Mouse (Mus musculus) stomach, postnatal 0 days (tissue): ENCODE results near the gene Chga. TPM values are rescaled to one million over a fixed set of nuclear protein-coding genes. Genes with fewer than 3 reads are reported as not detected.

Experiments
- ATAC-seq: fragments of 200-750 bp; cut with Nextera tagmentation; 2 replicates; pipeline ENCODE4 v1.8.0; 2017; ENCODE audit not compliant: low FRiP score, low TSS enrichment
- DNase-seq: peaks from one replicate; pipeline ENCODE4 v3.0.0-alpha.2; 2016; ENCODE audit warnings: low spot score
- H3K27ac ChIP-seq: fragments of 300-500 bp; sonication (generic); replicated peaks from 2 replicates; pipeline ENCODE4 v1.5.1; 2014; ENCODE audit warnings: mild to moderate bottlenecking, control low read depth
- H3K27me3 ChIP-seq: fragments of 300-500 bp; sonication (generic); 2 replicates; pipeline ENCODE4 v1.6.1; 2014; ENCODE audit warnings: low read length; ENCODE audit not compliant: control insufficient read depth, insufficient read depth
- H3K36me3 ChIP-seq: fragments of 300-500 bp; sonication (generic); 2 replicates; pipeline ENCODE4 v1.6.1; 2014; ENCODE audit warnings: low read length, mixed read lengths; ENCODE audit not compliant: control insufficient read depth, insufficient read depth
- H3K4me1 ChIP-seq: fragments of 300-500 bp; sonication (generic); replicated peaks from 2 replicates; pipeline ENCODE4 v1.6.1; 2014; ENCODE audit warnings: antibody characterized with exemption; ENCODE audit not compliant: control insufficient read depth, insufficient read depth
- H3K4me2 ChIP-seq: fragments of 300-500 bp; sonication (generic); replicated peaks from 2 replicates; pipeline ENCODE4 v1.6.1; 2014; ENCODE audit warnings: low read depth, mild to moderate bottlenecking, control low read depth, moderate library complexity
- H3K4me3 ChIP-seq: fragments of 300-500 bp; sonication (generic); 2 replicates; pipeline ENCODE4 v1.5.1; 2014; ENCODE audit warnings: low read depth, low read length, control low read depth
- H3K9ac ChIP-seq: fragments of 300-500 bp; sonication (generic); 2 replicates; pipeline ENCODE4 v1.6.1; 2014; ENCODE audit warnings: mild to moderate bottlenecking, low read length, control low read depth, mixed read lengths
- H3K9me3 ChIP-seq: fragments of 300-500 bp; sonication (generic); 2 replicates; pipeline ENCODE4 v1.6.1; 2016; ENCODE audit warnings: low read length; ENCODE audit not compliant: control insufficient read depth
- CTCF ChIP-seq: IDR thresholded peaks from 2 replicates; pipeline ENCODE4 v1.5.1; 2016; ENCODE audit warnings: antibody characterized with exemption, low read depth, mild to moderate bottlenecking, moderate library complexity
- EP300 ChIP-seq: optimal IDR thresholded peaks from 2 replicates; pipeline ENCODE3; 2016; ENCODE audit warnings: antibody characterized with exemption
- WGBS: fragments of 180-500 bp; shearing (Covaris S2); extraction: QIAGEN DNeasy Blood & Tissue Kit; methylation state at CpG from one replicate; pipeline ENCODE4 v1.1.7; 2014; 5-methylcytosine and 5-hydroxymethylcytosine counted together
- polyA plus RNA-seq: library from polyadenylated mRNA; unstranded; fragments of >200 nt; fragmentation: Nextera tagmentation; extraction: Ambion mirVana; gene quantifications from 2 replicates; pipeline ENCODE4 v1.2.1, GENCODE M21; 2015

The Chga gene
- polyA plus RNA-seq, 1 experiment from 2014 or later, result 28.9 TPM

DNA sequence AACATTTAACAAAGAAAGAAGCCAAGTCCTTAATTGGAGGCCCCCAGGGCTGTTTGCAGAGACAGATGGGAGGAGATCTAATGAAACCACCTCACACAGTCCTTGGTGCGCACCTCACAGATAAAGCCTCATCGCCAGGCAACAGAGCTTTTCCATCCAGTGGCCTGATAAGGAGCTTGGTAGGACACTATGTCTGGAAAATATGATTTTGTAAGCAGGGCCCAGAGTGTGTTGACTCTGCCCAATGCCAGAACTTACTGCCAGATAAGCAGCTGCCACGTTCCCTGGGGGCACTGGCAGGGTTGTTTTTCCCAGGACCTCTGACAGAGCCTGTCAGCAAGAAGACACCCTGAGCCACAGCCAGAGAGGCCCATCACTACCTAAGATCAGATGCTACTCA, 3.6 kb upstream of the Chga start:
- ATAC-seq (no peak), DNase-seq (no peak)
- WGBS, result 81% methylated on average over 3 of the region's 3 CpGs

DNA sequence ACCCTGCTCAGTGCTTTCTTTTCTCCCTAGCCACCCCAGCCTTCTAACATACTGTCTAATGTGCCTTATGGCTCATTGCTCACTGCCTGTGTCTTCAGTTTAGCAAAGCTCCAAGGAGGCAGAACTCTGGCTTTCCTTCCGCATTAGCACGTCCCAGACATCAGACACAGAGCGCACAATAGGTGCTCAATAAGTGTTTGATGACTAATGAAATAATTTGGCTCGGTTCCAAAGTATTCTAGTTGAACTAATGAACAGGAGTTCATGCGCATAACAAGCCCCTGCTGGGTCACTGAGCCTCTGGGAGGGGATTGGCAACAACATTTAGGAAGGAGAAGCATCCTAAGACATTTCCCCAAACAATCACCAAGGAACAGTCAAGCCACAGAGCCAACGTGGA, 2.8 kb upstream of the Chga start:
- 64% methylated on average over 6 of the region's 6 CpGs for WGBS
- H3K4me1 ChIP-seq, result no peaks in the 10 kb centered on the region
- no peak overlapping the region for H3K4me3 ChIP-seq
- H3K27me3 ChIP-seq, result peaks cover 7% of the 10 kb centered on the region; the same call in 1 of the 2 replicates
- no peaks in the 10 kb centered on the region for H3K9me3 ChIP-seq
- no peak for DNase-seq
- no peak for ATAC-seq
- TF ChIP-seq EP300 (no peak), CTCF (no peak)
- no peak overlapping the region for H3K9ac ChIP-seq
- H3K4me2 ChIP-seq, result no peak overlapping the region
- no peaks in the 10 kb centered on the region for H3K36me3 ChIP-seq
- no peak overlapping the region for H3K27ac ChIP-seq

More for the DNA sequence above, 3.6 kb upstream of the Chga start:
- Histone ChIP-seq H3K4me3 (no peak overlapping the region), H3K9me3 (no peaks in the 10 kb centered on the region), H3K4me2 (no peak overlapping the region), H3K27me3 (peaks cover 7% of the 10 kb centered on the region; the same call in 1 of the 2 replicates), H3K9ac (no peak overlapping the region), H3K4me1 (no peaks in the 10 kb centered on the region), H3K27ac (no peak overlapping the region), H3K36me3 (no peaks in the 10 kb centered on the region)
- TF ChIP-seq EP300 (no peak), CTCF (no peak)

DNA sequence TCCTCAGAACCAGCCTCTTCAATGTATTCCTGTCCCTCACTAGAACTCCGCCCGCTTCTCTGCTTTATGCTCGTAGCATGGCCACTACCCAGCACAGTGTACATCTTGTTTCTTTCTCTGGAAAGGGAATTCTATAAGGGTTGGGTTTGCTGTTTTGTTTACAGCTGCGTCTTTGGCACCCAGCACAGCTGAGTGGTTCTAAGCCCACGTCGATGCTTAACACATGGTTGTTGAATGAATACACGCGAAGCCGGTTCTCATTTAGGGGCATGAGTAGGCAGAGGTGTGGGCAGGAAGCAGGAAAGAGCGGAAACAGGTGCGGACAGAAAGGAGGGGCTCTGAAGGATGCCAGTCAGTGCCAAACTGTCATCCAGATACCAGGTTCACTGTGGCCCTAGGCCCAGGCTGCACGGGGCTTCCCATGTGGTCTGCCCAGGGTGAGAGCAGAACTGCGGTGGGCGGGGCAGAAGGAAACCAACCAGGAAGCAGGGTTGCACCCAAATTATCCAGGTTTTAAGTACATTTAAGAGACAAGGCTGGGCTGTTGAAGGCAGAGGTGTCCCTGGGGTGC, 979 bp upstream of the Chga start:
- no peaks in the 10 kb centered on the region for H3K4me1 ChIP-seq
- H3K4me3 ChIP-seq, result no peak overlapping the region
- no peak overlapping the region for H3K4me2 ChIP-seq
- WGBS, result 75% methylated on average over 14 of the region's 14 CpGs
- no peak overlapping the region for H3K27ac ChIP-seq
- TF ChIP-seq EP300 (no peak), CTCF (no peak)
- no peaks in the 10 kb centered on the region for H3K36me3 ChIP-seq
- no peak for ATAC-seq
- H3K9ac ChIP-seq, result no peak overlapping the region
- H3K27me3 ChIP-seq, result peaks cover 7% of the 10 kb centered on the region; the same call in 1 of the 2 replicates
- no peak for DNase-seq
- H3K9me3 ChIP-seq, result no peaks in the 10 kb centered on the region

DNA sequence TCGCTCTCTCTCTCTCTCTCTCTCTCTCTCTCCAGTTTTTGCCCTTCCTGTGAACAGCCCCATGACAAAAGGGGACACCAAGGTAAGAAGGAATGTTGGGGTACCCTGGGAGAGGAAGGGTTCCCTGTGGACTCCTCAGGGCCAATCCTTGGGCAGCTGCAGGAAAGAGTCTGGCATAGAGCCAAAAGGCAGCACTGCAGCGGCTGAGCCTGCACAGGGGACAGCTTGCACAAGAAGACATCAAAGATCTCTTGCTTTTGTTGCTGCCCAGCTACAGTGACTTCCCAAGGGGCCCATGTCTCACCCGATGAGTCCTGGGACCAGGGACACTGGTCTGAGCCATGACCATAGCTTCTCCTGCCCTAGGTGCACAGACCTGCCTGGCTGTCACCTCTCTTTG, 1.1 kb downstream of the Chga start:
- H3K9ac ChIP-seq, result no peak overlapping the region
- no peak overlapping the region for H3K4me2 ChIP-seq
- 72% methylated on average over 3 of the region's 3 CpGs for WGBS
- peaks cover 4% of the 10 kb centered on the region; the same call in 1 of the 2 replicates for H3K27me3 ChIP-seq
- H3K27ac ChIP-seq, result no peak overlapping the region
- TF ChIP-seq CTCF, result no peak
- H3K4me3 ChIP-seq, result no peak overlapping the region
- H3K9me3 ChIP-seq, result no peaks in the 10 kb centered on the region
- H3K4me1 ChIP-seq, result no peaks in the 10 kb centered on the region
- DNase-seq (no peak), ATAC-seq (no peak)
- no peaks in the 10 kb centered on the region for H3K36me3 ChIP-seq

DNA sequence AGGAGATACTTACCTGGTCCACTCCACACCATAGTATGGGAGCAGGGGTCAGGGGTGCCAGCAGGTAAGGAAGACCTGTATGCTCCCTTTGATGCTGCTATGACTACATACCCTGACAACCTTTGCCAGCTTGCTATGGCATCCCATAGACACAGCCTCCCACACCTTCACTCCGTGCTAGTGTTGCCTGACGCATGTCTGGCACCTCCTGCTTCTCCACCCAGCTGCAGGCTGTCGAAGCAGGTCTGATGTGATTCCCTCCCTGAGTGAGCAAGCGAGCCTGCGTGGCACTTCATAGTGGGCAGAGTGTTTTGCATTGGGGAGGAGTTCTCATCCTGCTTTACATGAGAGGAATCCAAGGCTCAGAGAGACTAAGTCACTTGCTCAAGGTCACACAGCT, 2.6 kb downstream of the Chga start:
- H3K9ac ChIP-seq, result no peak overlapping the region
- 73% methylated on average over 5 of the region's 5 CpGs for WGBS
- H3K36me3 ChIP-seq, result no peaks in the 10 kb centered on the region
- no peak overlapping the region for H3K27ac ChIP-seq
- ATAC-seq (no peak), DNase-seq (no peak)
- no peak overlapping the region for H3K4me2 ChIP-seq
- H3K4me3 ChIP-seq, result no peak overlapping the region
- H3K9me3 ChIP-seq, result no peaks in the 10 kb centered on the region
- H3K27me3 ChIP-seq, result peaks cover 4% of the 10 kb centered on the region; the same call in 1 of the 2 replicates
- TF ChIP-seq CTCF (no peak), EP300 (no peak)
- H3K4me1 ChIP-seq, result no peaks in the 10 kb centered on the region

DNA sequence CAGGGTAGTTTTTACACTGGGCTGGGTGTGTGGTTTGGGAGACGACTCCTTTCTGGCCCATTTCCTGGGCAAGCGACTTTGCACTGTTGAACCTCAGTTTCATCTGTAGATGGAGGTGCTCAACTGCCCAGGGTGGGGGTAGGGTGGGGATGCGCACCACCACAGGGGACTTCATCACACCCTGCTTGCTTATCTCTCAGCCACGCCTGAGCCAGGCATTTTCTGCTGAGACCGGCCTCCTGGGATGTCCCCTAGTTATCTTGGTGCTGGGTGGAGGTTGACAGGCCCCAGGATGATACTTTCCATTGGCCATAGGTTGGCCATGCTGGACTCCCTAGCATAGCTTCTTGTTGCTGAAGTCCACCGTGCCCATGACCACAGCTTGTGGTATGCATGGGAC, 10.3 kb downstream of the Chga start:
- ATAC-seq (no peak), DNase-seq (no peak)
- TF ChIP-seq CTCF, result no peak
- TF ChIP-seq EP300, result no peak
- no peak overlapping the region for H3K27ac ChIP-seq
- 60% methylated on average over 6 of the region's 6 CpGs for WGBS
- no peak overlapping the region for H3K9ac ChIP-seq
- no peaks in the 10 kb centered on the region for H3K9me3 ChIP-seq
- H3K4me1 ChIP-seq, result no peaks in the 10 kb centered on the region
- no peaks in the 10 kb centered on the region; the same call in 1 of the 2 replicates for H3K36me3 ChIP-seq
- no peak overlapping the region for H3K4me3 ChIP-seq
- no peaks in the 10 kb centered on the region for H3K27me3 ChIP-seq
- no peak overlapping the region for H3K4me2 ChIP-seq
